Mouse (Mus musculus): ENCODE data around the gene Ddx58. TPM values are rescaled to one million over a fixed set of nuclear protein-coding genes. Genes with fewer than 3 reads are reported as not detected.

The Ddx58 gene
- polyA plus RNA-seq, 1 experiment from 2014 or later, result 3.2 TPM

DNA sequence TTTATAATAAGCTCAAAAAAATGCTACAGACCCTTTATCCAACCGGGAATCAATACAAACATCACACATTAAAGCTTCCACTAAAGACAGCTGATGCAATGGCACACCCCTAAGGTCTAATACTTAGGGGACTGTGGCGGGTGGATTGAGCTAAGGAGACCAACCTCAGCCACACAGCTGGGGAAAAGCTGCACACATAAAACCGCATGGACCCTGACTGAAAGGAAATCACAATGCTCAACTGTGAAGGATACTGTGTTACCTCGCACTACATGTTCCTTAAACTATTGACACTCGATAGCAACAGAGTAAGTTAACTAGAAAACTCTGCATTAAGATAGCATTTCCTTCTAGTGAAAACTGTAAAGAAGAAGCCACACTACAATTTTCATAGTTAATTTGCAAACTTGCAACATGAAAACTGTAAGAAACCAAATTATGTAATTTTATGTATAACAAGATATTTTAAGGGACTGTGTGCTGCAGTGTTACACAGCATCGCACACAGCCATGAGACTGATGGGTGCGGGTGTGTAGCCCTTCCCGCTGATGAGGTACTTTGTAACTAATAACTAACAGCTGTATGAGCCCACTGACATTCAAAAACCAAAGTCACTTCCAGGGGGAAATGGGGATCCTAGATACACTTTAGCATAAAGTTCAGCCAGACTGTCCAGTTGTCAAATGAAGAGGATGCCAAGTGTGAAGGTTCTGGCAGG, 14.9 kb upstream of the Ddx58 start:
- H3K27ac ChIP-seq (replicated peaks), result no peak overlapping the region
- H3K4me2 ChIP-seq (replicated peaks), result no peak overlapping the region
- no peaks in the 10 kb centered on the region for H3K27me3 ChIP-seq
- WGBS, result 88% methylated on average over 8 of the region's 8 CpGs
- no peak overlapping the region for H3K4me3 ChIP-seq
- no peaks in the 10 kb centered on the region for H3K9me3 ChIP-seq
- peaks cover 12% of the 10 kb centered on the region for H3K36me3 ChIP-seq
- ATAC-seq (replicated peaks), result no peak
- H3K9ac ChIP-seq (replicated peaks), result no peak overlapping the region
- no peaks in the 10 kb centered on the region for H3K4me1 ChIP-seq

DNA sequence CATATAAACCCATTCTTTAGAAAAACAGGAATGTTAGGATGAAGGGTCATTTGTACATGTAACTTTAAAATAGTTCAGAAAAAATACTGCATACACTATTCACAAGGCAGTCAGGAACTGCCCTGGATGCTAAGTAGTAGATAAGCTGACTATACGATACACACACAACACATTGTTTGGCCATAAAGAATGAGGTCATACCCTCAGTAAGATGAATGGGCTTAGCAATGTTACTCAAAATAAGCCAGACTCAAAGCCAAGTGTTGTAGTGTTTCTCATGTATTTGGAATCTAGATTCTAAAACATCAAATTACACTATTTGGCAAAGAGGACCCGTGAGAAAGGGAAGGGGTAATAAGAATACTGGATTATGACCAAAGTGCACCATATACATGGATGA, 14.1 kb upstream of the Ddx58 start:
- Histone ChIP-seq H3K27me3 (no peaks in the 10 kb centered on the region), H3K27ac (replicated peaks) (no peak overlapping the region), H3K4me2 (replicated peaks) (no peak overlapping the region), H3K4me3 (no peak overlapping the region), H3K36me3 (peaks cover 6% of the 10 kb centered on the region; the same call in 1 of the 2 replicates), H3K9ac (replicated peaks) (no peak overlapping the region), H3K4me1 (no peaks in the 10 kb centered on the region), H3K9me3 (no peaks in the 10 kb centered on the region)
- no peak for ATAC-seq (replicated peaks)
- 56% methylated on average over 2 of the region's 2 CpGs for WGBS

DNA sequence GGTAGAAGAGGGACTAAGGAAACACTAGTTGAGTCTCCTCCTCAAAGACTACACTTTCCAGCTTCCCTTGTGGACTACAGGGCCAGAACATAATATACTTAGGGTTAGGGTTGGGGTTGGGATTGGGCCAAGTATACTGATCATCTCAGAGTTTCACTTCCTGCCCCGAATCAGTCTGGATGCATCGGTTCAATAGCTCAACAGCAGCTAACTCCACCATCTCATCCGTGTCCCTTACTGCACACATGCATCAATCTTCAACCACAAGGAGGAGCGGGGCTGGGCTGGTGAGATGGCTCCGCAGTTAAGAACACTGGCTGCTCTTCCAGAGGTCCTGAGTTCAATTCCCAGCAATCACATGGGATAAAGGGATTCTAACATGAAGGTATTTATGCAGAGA, 11.4 kb upstream of the Ddx58 start:
- Histone ChIP-seq H3K4me2 (replicated peaks) (no peak overlapping the region), H3K27ac (replicated peaks) (no peak overlapping the region), H3K9ac (replicated peaks) (no peak overlapping the region), H3K4me3 (no peak overlapping the region), H3K27me3 (no peaks in the 10 kb centered on the region), H3K36me3 (no peaks in the 10 kb centered on the region; the same call in 1 of the 2 replicates), H3K4me1 (no peaks in the 10 kb centered on the region), H3K9me3 (no peaks in the 10 kb centered on the region)
- no peak for ATAC-seq (replicated peaks)
- 91% methylated on average over 5 of the region's 5 CpGs for WGBS

DNA sequence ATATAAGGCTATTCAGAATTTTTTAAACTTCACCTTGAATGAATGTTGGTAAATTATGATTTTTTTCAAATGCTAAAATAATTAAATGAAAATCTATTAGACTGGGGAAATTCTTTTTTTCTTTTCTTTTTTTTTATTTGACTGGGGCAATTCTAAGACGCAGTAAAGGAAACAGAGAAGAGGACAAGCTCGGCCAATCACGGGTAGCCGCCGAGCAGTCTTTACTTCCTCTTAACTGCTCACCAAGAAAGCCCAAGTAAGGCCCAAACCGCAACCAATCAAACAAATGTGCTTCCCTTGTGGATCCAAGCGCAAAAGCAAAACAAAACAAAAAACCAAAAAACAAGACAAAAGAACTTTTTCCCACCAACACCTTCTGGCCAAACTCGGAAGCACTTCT, 4.4 kb upstream of the Ddx58 start:
- H3K36me3 ChIP-seq, result no peaks in the 10 kb centered on the region
- no peaks in the 10 kb centered on the region for H3K27me3 ChIP-seq
- H3K4me3 ChIP-seq, result no peak overlapping the region
- peaks cover 9% of the 10 kb centered on the region for H3K4me1 ChIP-seq
- H3K4me2 ChIP-seq (replicated peaks), result no peak overlapping the region
- WGBS, result 86% methylated on average over 8 of the region's 8 CpGs
- no peaks in the 10 kb centered on the region for H3K9me3 ChIP-seq
- no peak for ATAC-seq (replicated peaks)
- no peak overlapping the region for H3K27ac ChIP-seq (replicated peaks)
- H3K9ac ChIP-seq (replicated peaks), result no peak overlapping the region

DNA sequence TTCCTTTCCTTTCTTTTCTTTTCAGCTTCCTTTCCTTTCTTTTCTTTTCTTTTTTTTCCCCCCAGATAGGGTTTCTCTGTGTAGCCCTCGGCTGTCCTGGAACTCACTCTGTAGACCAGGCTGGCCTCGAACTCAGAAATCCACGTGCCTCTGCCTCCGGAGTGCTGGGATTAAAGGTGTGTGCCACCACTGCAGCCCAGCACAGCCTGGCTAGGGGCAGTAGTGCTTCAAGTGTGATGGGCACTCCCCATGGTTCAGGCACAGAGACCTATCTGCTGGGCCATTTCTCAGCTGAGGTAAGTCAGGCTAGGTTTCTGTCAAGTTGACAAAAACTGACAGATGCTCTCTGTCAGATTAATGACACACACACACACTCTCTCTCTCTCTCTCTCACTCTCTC, 3.4 kb upstream of the Ddx58 start:
- peaks cover 13% of the 10 kb centered on the region for H3K4me1 ChIP-seq
- ATAC-seq (replicated peaks), result no peak
- no peaks in the 10 kb centered on the region for H3K9me3 ChIP-seq
- no peak overlapping the region for H3K4me2 ChIP-seq (replicated peaks)
- no peaks in the 10 kb centered on the region for H3K27me3 ChIP-seq
- no peak overlapping the region for H3K4me3 ChIP-seq
- H3K9ac ChIP-seq (replicated peaks), result no peak overlapping the region
- 76% methylated on average over 4 of the region's 4 CpGs for WGBS
- no peak overlapping the region for H3K27ac ChIP-seq (replicated peaks)
- H3K36me3 ChIP-seq, result no peaks in the 10 kb centered on the region

DNA sequence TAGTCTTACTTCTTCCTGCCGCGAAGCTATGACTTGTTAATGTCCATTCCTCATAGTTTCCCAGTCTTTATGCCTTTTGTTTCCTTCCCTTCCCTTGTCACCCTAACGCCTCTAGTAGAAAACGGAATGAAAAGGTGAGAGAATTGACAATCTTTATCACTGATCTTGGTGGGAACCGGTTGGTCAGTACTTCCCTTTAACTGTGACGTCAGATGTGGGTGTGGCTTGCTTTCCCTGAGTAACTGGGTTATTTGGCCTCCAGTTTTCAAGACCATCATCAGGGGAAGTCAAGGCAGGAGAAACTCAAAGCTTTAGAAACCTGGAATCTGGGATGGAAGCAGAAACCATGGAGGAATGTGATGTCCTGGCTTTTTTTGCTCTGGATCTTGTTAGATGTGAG, 2.3 kb upstream of the Ddx58 start:
- Histone ChIP-seq H3K27ac (replicated peaks) (no peak overlapping the region), H3K4me2 (replicated peaks) (no peak overlapping the region), H3K27me3 (no peaks in the 10 kb centered on the region), H3K4me1 (peaks cover 13% of the 10 kb centered on the region), H3K9me3 (no peaks in the 10 kb centered on the region), H3K9ac (replicated peaks) (no peak overlapping the region), H3K36me3 (no peaks in the 10 kb centered on the region), H3K4me3 (no peak overlapping the region)
- ATAC-seq (replicated peaks), result no peak
- WGBS, result 58% methylated on average over 6 of the region's 6 CpGs

DNA sequence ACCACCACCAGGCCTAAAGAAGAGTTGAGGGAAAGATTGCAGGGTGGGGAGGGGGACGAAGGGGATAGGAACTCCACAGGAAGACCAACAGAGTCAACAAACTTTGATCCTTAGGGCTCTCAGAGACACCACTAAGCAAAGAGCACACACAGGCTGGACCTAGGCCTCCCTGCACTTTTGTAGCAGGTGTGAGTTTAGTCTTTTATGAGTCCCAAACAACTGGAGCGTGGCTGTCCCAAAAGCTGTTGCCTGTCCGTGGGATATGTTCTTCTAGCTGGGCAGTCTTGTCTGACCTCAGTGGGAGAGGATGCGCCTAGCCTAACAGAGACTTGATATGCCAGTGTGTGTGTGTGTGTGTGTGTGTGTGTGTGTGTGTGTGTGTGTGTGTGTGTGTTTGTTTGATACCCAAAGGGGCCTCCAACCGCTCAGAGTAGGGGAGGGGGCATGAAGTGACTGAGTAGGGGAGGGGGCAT, 680 bp upstream of the Ddx58 start:
- 0 out of 2 replicates have a peak, but pooled peaks have one; percentile 26 for ATAC-seq (replicated peaks)
- H3K9me3 ChIP-seq, result no peaks in the 10 kb centered on the region
- 0 out of 2 replicates have a peak overlapping the region, but pooled peaks have one; percentile 57 for H3K9ac ChIP-seq (replicated peaks)
- peak overlapping the region; percentile 50 for H3K4me3 ChIP-seq
- no peak overlapping the region for H3K27ac ChIP-seq (replicated peaks)
- H3K27me3 ChIP-seq, result no peaks in the 10 kb centered on the region
- peaks cover 13% of the 10 kb centered on the region for H3K4me1 ChIP-seq
- no peaks in the 10 kb centered on the region for H3K36me3 ChIP-seq
- H3K4me2 ChIP-seq (replicated peaks), result peak overlapping the region; percentile 86
- 52% methylated on average over 5 of the region's 5 CpGs for WGBS

DNA sequence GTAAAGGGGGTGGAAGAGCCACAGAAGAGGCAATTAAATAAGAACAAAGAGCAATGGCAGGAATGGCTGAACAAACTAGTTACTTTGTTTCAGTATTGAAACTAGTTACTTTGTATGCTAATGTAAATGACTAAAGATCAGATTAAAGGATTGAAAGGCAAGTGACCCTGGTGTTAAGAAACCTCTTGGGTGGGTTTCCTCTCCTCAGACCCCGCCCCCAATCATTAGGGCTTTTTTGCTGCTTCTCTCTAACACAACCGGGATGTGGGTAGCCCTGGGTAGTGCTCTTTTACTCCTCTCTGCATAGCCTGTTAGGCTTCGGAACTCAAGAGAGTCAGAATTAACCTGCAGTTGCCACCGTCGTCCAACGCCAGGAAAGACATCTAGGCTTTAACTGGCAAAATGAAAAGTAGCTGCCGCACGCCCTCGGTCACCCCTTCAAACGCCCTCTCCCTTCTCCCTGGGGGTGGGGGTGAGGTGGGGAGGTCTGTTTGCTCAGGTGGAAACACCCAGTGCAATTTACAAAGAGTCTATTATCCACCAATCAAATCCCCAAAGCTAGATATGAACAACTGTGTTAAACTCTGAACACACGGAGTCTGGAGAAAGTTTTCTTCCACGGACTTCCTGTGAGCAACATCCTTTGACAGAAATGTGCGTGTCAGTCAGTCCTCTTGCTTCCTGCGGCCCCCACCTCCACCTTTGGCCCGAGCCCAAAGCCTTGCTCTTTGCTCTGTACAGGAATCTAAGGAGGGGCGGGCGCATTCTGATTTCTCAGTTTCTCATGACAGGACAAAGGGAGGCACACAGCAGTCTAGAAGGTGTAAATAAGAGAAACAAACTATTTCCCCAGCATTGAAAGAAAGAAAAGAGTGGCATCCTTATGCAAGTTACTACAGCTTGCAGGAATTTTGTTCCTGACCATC, 882 bp downstream of the Ddx58 start:
- Histone ChIP-seq H3K27me3 (no peaks in the 10 kb centered on the region), H3K9ac (replicated peaks) (0 out of 2 replicates have a peak overlapping the region, but pooled peaks have one; percentile 25), H3K4me2 (replicated peaks) (peak overlapping the region; percentile 86), H3K27ac (replicated peaks) (no peak overlapping the region), H3K9me3 (no peaks in the 10 kb centered on the region), H3K4me3 (peak overlapping the region; percentile 50), H3K4me1 (peaks cover 13% of the 10 kb centered on the region), H3K36me3 (no peaks in the 10 kb centered on the region)
- WGBS, result 1% methylated on average over 17 of the region's 17 CpGs
- peak; percentile 61 for ATAC-seq (replicated peaks)

DNA sequence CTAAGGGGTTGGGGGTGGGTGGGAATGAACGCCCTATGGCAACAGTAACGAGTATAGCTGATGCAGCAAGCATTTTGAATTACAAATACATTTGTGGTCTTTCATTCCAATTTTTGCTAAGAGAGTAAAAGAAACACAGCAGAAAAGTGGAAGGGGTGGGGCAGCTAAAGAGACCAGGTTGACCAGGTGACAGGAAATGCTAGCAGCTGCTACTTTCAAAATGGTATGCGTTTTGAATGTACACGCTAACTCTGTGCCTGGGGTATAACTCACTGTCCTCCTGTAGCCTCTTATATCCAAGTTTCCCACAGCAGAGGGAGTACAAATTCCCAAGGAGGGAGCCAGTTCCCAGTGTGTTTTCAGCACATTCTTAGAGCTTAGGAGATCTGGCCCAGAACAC, 2.8 kb downstream of the Ddx58 start:
- no peaks in the 10 kb centered on the region for H3K9me3 ChIP-seq
- WGBS, result 88% methylated on average over 4 of the region's 4 CpGs
- no peak for ATAC-seq (replicated peaks)
- no peak overlapping the region for H3K4me2 ChIP-seq (replicated peaks)
- H3K9ac ChIP-seq (replicated peaks), result no peak overlapping the region
- no peak overlapping the region for H3K4me3 ChIP-seq
- no peak overlapping the region for H3K27ac ChIP-seq (replicated peaks)
- no peaks in the 10 kb centered on the region for H3K27me3 ChIP-seq
- no peaks in the 10 kb centered on the region for H3K36me3 ChIP-seq
- peaks cover 13% of the 10 kb centered on the region for H3K4me1 ChIP-seq

DNA sequence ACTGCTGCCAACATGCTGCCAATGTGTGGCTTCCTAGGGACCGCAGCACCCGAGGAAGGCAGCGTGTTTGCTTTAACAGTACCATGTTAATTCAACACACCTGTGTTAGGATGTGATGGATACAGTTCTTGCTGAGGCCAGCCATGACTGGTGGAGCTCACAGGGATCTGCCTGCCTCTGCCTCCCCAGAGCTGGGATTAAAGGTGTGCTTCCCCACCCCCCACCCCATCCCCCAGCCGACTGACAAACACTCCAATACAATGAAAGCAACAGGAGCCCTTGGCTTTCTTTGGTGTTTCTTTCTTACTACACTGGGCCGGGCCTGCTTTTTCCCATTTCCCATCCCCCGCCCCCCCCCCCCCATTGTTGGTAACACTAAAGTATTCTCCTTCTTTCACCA, 5.4 kb downstream of the Ddx58 start:
- no peaks in the 10 kb centered on the region for H3K36me3 ChIP-seq
- no peak overlapping the region for H3K9ac ChIP-seq (replicated peaks)
- H3K4me3 ChIP-seq, result no peak overlapping the region
- no peak overlapping the region for H3K27ac ChIP-seq (replicated peaks)
- H3K4me2 ChIP-seq (replicated peaks), result no peak overlapping the region
- H3K4me1 ChIP-seq, result peaks cover 7% of the 10 kb centered on the region
- H3K9me3 ChIP-seq, result no peaks in the 10 kb centered on the region
- no peaks in the 10 kb centered on the region for H3K27me3 ChIP-seq
- ATAC-seq (replicated peaks), result no peak
- WGBS, result 84% methylated on average over 6 of the region's 6 CpGs

DNA sequence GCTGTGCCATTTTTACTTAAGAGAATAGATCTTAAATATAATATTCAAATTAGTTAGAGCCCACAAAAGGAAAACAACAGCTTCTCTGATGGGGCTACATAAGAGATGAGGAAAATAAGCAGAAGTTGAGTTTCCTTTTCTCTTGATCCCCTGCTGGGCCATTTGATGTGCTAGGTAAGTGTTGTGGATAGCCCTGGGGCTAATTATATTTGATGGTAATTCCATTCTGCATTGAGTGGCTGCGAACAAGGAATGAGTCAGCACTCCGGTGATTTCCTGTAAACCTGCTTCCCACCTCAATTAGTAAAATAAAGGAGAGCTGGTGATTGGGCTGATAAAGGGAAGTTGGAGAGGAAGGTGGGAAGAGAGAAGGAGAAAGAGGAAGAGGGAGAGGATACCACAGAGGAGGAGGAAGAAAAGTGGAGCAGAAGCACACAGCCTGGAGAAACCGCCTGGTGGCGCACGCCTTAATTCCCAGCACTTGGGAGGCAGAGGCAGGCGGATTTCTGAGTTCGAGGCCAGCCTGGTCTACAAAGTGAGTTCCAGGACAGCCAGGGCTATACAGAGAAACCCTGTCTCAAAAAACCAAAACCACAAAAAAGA, 6.5 kb downstream of the Ddx58 start:
- Histone ChIP-seq H3K36me3 (no peaks in the 10 kb centered on the region), H3K9ac (replicated peaks) (no peak overlapping the region), H3K27ac (replicated peaks) (no peak overlapping the region), H3K9me3 (no peaks in the 10 kb centered on the region), H3K4me1 (no peaks in the 10 kb centered on the region), H3K4me3 (no peak overlapping the region), H3K27me3 (no peaks in the 10 kb centered on the region), H3K4me2 (replicated peaks) (no peak overlapping the region)
- 91% methylated on average over 7 of the region's 7 CpGs for WGBS
- no peak for ATAC-seq (replicated peaks)

DNA sequence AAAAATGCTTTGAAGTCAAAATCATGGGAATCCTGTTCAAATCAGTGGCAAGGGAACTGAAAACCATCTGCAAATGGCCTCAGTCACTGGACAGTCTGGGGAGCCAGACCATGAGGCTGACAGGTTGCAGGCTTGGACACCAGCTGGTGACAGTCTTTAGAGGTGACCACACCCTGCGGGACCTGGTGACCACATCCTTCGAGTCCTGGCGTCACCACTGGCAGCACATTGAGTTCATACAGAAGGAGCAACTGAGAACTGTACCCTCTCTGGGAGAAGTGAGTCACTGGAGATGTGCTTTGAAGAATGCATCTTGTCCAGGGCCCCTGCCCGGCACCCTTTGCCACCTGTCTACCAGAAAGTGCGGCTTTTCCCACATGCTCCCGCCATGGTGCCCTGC, 9.9 kb downstream of the Ddx58 start:
- no peak for ATAC-seq (replicated peaks)
- Histone ChIP-seq H3K27ac (replicated peaks) (no peak overlapping the region), H3K9ac (replicated peaks) (no peak overlapping the region), H3K4me2 (replicated peaks) (no peak overlapping the region), H3K27me3 (no peaks in the 10 kb centered on the region), H3K4me1 (no peaks in the 10 kb centered on the region), H3K4me3 (no peak overlapping the region), H3K36me3 (no peaks in the 10 kb centered on the region), H3K9me3 (no peaks in the 10 kb centered on the region)
- 94% methylated on average over 6 of the region's 6 CpGs for WGBS

All from forebrain, embryonic 15.5 days (tissue).